Mouse (Mus musculus) megakaryocyte, embryonic 14.5 days (primary cell): ENCODE measurements at regions not wholly inside any gene's neighbourhood (a gene's known extent, or its start where the extent isn't known, plus 50 kb on each side); places are given as distances from the start of the nearest gene placed in this dataset.

Experiments
- FLI1 ChIP-seq: IDR thresholded peaks from 2 replicates; pipeline ENCODE4 v1.6.1; 2012; ENCODE audit warnings: low read length, inconsistent platforms, mixed read lengths
- GATA1 ChIP-seq: IDR thresholded peaks from 3 replicates; pipeline ENCODE4 v1.6.1; 2012; ENCODE audit warnings: mixed read lengths, low read length, inconsistent platforms, borderline replicate concordance

DNA sequence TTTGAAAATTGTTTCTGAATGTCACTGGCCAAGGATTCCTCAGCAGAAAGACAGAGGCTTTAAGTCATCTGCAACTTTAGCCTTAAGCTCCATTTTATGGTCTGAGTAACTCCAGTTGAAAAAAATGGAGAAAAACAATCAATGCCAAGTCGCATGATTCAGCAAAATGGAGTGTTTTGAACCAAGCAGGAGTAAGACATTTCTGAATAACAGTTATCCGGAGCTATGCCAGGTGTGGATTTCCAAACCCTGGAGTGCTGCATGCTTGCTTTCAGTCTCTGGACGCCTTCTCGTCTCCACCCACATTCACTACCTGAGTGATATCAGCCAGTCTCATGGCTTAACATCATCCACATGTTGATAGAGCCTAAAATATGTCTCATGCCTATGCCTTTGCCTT, 93.7 kb downstream of the Gm10260 start:
- TF ChIP-seq GATA1 (no peak), FLI1 (no peak)
